Mouse (Mus musculus) heart, adult 9 months (tissue): ENCODE measurements around the gene Kcnn1.
"Not testable (repeated sequence)": the region's sequence is repeated elsewhere in the genome, so short reads cannot be mapped to it uniquely, and the experiment has no call there.

ENCODE experiments used
- DNase-seq, 2 experiments: peaks; one replicate each; pipeline ENCODE4 v3.0.0; 2022; ENCODE audit warnings: low spot score in 2 of 2

Kcnn1 gene

GRCm38 (mm10) chr8:70862824-70863641 is at the start of gene Kcnn1:
TSS of gene Kcnn1 (minus strand) at chr8:70863258.
- no peak for DNase-seq

DNA sequence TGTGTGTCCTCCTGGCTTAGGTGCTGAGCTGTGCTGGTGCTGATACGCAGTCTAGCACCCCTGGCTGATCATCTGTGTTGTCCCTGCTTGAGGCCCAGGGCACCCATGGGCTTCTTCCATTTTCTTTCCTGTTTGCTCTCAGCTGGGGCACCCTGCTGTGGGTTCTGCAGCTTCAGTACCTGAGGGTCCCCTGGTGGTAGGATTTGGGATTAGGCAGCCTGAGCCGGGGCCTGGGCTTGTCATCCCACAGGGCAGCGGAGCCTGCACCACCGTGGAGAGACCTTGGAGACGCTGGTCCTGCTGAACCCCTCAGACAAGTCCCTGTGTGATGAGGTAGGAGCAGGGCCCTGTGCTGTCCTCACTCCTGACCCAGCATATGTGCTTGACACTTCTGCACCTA is 48.5 kb upstream of the Kcnn1 start:
- DNase-seq = no peak

- DNase-seq = no peak
These were observed 44.5 kb upstream of the Kcnn1 start for GRCm38 (mm10) chr8:70907518-70907917.

DNA sequence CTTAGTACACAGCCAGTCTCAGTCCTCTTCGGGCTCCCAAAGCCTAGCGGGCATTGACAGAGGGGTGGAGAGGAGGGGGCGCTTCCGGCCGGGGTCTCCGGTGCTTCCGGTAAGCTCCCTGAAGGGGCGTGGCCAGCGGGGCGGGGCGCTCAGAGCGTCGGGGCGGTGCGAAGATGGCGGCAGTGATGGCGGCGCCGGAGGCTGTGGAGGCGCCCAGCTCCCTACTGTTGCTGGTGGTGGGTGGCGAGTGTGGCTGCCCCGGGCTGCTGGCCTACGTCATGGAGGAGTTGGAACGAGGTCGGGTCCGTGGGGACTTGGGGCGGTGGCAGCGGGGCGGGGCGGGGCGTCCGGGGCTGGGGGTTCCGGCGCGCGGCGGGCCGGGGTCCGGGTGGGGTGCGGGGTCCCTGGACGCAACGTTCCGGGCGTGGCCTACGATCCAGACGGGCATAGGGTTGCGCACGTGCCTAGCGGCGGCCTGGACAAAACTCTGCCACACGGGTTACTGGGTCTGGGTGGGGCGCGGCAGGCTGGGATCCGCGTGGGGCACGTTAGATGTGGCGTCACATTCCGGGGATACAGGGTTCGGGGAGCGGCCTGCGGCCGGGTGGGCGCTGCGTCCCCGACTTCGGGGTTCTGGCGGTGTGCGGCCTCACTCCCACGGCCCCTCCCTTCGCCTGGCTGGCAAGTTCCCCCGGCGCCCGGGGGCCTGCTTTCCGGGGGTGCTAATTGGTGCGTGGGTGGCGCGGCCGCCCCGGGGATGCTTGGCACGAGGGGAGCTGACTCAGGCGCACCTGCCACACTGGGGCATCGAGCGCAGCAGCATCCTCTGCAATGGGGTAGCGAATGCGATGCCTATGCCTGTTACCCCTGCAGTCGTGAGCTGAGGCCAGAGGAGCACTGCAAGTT is 43.0 kb upstream of the Kcnn1 start, which contains the start of gene Map1s:
Gene Map1s, plus strand, starts transcription at position 102 of the 906 bp plus-strand sequence.
- peak; percentile 58 to 66 for DNase-seq

DNA sequence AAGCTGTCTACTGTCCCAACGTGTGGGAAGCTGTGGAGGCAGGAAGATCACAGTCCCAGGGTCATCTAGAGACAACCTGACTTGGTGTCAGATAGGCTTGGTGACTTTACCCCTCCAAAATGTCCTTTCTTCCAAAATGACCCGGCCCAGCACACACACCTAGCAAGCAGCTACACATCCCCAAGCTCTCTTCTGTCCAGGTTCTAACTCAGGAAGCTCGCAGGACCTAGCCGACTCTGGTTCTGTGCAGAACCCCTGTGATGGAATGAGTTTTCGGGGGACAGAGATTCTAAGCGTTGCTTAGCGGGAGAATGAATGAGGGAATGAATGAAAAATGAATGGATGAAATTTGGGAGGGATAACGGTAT is 42.4 kb upstream of the Kcnn1 start:
- no peak for DNase-seq

- peak; percentile 55 to 84 for DNase-seq
These were observed 41.5 kb upstream of the Kcnn1 start for GRCm38 (mm10) chr8:70904532-70904931.

GRCm38 (mm10) chr8:70903582-70903981 is 40.5 kb upstream of the Kcnn1 start:
- no peak for DNase-seq

- no peak for DNase-seq
These were observed 40.1 kb upstream of the Kcnn1 start for GRCm38 (mm10) chr8:70903112-70903511.

DNA sequence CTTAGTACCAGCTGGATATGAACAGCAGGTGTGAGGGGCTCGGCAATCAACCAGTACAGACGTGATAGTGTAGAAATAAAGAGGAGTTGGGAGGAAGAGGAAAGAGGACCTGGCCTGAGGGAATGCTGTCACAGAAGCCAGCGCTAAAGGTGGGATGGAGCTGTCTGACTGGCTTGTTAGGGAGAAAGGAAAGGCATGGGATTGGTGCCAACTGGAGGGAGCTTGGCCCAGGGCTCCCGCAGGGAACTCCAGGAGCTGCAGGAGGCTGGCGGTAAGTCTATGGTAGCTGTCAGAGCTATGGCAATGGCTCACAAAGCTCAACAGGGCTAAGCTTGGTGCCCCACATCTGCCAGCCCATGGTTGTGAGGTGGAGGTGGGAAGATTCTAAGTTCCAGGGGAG is 39.2 kb upstream of the Kcnn1 start:
- DNase-seq = no peak

DNA sequence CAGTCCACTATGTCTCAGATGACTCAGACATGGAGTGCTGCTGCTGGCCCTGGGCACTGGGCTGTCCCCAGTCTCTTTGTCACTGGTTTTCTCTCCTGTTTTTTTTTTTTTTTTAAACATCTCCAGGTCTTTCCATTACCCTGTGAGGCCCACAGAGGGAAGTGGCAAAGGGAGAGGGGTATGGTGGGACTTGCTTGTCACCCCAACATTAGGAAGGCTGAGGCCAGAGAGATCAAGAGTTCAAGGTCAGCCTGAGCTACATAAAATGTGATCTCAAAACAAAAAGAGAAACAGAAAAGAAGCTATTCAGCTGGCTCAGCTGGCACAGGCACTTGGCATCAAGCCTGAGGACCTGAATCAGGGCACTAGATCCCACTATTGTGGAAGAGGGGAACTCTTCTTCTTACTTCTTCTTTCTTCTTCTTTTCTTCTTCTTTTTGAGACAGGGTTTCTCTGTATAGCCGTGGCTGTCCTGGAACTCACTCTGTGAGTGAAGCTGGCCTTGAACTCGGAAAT is 37.9 kb upstream of the Kcnn1 start:
- no peak for DNase-seq

- no peak for DNase-seq
These were observed 36.2 kb upstream of the Kcnn1 start for GRCm38 (mm10) chr8:70899226-70899625.

DNA sequence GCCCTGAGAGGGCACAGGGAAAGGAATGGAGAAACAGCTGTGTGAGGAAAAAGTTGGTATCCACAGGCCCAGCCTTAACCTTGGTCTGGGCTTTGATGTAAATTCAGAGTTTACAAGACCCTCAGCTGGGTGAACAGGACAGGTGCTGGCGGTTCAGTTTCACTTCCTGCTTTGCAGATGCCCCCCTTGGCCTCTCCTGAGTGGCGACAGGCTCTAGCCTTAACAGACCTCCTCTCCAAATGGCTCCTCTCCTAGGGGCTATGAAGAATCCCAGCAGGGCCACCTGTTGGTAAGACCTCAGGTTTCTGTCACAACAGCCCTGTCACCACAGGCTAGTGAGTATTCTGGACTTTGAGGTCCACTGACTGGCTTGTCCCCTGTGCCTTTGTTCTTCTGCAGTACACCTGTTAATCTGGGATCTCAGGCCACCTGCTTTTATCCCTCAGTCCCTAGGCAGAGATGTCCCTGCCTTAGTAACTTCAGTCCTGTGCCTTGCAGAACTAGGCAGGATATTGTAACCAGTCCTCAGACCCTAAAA is 35.7 kb upstream of the Kcnn1 start:
- DNase-seq = no peak

DNA sequence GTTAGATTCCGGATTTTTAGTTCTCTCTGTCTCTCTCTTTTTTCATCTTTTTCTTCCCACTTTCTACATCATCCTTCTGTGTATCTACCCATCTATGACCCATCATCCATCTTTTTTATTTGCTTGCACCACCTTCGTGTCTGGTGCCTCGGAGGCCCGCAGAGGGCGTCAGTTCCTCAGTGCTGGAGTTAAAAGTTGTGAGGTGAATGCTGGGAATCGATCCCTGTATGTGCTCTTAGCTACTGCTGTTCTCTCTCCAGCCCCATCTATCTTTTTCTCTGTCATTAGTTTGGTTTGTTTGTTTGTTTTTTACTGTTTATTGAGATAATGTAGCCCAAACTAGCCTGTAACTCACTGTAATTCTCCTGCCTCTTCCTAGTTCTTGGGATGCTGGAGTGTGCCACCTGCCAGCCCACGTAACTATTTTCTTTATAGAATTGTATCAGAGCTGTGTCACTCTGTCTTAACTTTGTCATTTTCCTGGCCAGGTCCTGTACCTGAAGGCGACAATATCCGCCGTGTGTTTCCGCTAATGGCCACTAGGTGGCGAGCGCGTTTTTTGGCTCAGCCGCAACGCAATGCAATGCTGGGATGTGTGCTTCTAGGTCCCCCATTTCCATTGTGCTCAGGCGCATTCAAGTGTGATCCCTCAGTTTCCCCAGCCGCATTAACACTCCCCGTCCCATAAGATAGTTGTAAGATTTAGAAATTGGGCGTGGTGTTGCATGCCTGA is 34.8 kb upstream of the Kcnn1 start:
- peak; percentile 71 to 86 for DNase-seq

DNA sequence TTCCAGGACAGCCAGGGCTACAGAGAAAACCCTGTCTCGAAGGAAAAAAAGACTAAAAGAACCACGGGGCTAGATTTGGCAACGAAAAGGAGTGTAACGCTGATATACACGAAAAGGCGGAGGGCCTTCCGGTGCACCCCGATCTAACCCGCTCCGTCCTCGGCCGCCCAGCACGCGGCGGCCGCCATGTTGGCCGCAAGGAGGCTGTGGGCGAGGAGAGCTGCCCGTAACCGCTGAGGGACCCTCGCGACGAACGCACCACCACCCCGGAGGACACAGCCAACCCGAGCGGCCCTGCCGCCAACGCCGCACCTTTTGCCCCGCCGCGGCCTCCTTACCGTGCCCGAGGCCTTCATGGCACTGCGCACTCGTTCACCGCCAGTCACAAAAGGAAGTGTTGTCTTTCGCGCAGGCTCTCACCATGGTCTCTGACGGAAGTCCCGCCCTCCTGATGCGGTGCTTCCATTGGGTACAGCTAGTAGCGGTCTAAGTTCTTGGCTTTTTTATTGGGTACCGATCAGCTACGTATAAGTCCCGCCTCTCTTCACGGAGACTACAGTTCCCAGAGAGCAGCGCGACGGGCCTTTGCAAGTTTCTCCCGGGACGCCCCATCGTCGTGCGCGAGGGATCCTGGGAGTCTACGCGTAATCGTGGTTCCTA is 34.1 kb upstream of the Kcnn1 start, which contains the start of gene Rpl18a:
Gene Rpl18a, minus strand, starts transcription at position 392 of the 660 bp plus-strand sequence.
- DNase-seq = peak; percentile 98 to 99

DNA sequence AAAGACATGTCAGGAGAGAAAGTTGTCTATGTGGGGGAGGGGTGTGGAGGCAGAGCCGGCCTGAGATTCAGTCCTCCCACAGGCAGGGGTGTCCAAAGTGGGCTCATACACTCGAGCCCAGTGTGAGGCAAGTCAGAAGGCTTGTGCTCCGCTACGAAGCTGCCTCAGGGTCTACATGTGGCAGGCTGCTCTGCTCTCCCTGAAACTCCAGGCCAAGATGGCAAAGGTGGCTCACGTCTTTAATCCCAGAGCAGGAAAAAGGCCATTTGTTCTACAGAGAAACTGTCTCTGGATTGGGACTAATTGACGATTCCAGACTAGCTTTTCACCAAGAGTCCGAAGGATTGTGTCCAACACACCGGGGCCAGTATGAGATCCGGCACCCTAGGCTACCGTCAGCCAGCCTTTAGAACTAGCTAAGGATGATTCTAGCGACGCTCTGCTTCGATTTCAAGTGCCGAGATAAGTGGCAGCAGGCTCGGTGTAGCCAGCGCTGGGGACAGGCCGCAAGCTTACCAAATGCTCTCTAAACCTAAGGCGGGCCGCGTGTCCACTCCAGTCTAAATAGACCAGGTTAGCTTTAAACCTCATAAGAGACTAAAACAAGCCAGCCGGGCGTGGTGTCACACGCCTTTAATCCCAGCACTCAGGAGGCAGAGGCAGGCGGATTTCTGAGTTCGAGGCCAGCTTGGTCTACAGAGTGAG is 33.4 kb upstream of the Kcnn1 start:
- DNase-seq = no peak

GRCm38 (mm10) chr8:70895571-70896259 is 32.7 kb upstream of the Kcnn1 start:
- not testable (repeated sequence) for DNase-seq

GRCm38 (mm10) chr8:70894771-70895545 is 31.9 kb upstream of the Kcnn1 start:
- DNase-seq = no peak

GRCm38 (mm10) chr8:70894385-70894720 is 31.3 kb upstream of the Kcnn1 start:
- DNase-seq = no peak
